Mouse (Mus musculus) retina, embryonic 14.5 days (tissue): Measurements from ENCODE around the gene Uap1l1.

ENCODE experiments used
- DNase-seq: peaks from one replicate; pipeline ENCODE4 v3.0.0-alpha.2; 2015; ENCODE audit warnings: low spot score

Uap1l1 gene

DNA sequence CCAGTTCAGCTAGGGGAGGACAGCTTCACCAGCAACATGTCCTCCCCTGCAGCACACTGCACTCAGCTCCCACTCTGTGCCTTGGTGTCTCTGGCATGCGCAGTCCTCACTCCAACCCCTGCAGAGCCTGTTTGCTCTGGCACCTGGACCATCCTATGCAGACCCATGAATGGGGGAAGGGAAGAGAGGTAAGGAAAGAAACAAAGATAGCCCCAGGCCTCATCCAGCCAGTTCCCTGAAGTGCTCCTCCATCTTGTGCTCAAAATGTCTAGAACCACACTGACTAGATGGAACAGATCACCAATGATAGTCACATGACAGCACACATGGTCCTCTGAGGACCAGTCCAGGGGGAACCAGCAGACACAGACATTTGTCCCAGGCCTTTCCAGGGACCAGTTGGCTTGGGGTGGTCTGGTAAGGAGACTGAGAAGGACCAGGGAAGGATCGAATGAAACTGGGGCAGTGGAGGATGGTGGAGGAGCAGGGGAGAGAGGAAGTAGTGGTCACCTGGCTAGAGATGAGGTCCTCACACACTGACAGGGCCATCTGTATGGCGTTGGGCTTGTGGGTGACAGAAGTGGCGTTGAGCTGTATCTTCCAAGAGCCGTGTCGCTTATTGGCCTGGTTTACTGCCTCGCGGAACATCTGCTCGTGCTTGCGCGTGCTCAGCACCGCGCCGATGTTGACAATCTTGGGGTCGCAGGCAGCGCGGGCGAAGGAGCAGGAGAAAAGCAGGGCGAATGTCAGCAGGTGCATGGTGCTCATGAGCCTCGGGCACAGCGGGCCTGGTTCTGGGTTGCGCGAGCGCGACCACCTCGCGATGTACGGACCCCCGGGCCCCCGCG lies 47.1 kb downstream of the Uap1l1 start:
- no peak for DNase-seq

DNA sequence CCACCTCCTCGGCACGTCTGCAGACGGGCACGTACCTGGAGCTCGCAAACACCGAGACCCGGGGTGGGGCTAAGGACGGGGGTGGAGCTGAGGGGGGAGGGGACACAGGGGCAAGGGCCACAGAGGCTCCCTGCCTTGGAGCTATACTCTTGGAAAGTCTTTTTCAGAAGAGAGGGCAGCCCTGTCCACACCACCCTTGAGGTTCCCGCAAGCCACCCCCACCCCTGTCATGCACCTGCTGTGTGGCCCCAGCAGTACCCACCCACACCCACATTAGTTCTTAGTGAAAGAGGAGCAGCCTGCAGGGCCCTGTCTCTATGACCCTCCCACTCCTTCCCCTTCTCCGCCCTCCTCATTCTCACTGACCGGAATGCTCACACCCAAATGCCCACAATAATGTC lies 54.0 kb downstream of the Uap1l1 start:
- DNase-seq = no peak

DNA sequence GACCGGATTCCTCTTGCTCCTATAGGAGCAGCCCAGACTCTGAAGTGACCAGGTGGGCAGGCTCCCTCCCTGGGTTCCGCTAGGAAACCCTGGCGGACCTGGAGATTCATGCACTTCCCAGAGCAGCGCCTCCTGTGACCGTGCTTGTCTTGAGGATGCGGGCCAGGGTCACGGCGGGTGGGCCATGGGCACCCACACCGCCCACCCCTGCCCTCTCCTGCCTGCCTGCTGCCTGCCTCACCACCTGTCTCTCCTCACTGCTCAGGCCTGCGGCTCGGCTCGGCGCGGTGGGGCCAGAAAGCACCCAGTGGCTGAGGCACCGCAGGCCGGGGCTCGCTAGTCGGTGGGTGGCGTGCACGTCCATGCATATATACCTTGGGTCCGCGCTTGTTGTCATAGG lies 54.5 kb downstream of the Uap1l1 start:
- DNase-seq = no peak

DNA sequence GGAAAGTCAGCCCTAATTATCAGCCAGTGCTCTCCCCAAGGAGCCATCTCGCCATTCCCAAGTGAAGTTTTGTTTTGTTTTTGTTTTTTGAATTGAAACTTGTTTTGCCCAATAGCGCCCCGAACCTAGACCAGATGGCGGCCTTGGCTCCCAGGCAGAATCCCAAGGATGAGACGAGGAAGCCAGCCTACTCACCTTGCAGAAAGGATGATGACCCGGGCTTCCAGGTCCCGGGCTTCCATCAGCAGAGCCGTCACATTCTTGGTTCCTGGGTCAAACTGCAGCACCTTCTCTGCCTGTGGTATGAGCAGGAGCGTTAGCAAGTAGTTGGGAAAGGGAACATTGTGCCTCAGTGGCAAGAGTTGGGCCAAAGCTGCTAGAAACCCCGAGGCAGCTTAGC lies 55.3 kb downstream of the Uap1l1 start:
- no peak for DNase-seq
